Mouse (Mus musculus): ENCODE data around the gene Rpap3. TPM values are rescaled to one million over a fixed set of nuclear protein-coding genes. Genes with fewer than 3 reads are reported as not detected.

Gene Rpap3
- polyA plus RNA-seq, 1 experiment = 41.7 TPM

- Histone ChIP-seq H3K4me1 (ENCODE audit: control insufficient read depth, insufficient read depth, low read length) (no peaks in the 10 kb centered on the region), H3K36me3 (ENCODE audit: control insufficient read depth, insufficient read depth, low read length, poor library complexity, severe bottlenecking) (no peaks in the 10 kb centered on the region)
Measured at GRCm38 (mm10) chr15:97664981-97665668, 40.5 kb downstream of the Rpap3 start.

GRCm38 (mm10) chr15:97663750-97664406, 41.7 kb downstream of the Rpap3 start:
- H3K36me3 ChIP-seq (ENCODE audit: control insufficient read depth, insufficient read depth, low read length, poor library complexity, severe bottlenecking) = no peaks in the 10 kb centered on the region
- H3K4me1 ChIP-seq (ENCODE audit: control insufficient read depth, insufficient read depth, low read length) = no peaks in the 10 kb centered on the region
- no peak overlapping the region for H3K27ac ChIP-seq (ENCODE audit: insufficient read depth, low read length)
- no peak overlapping the region for H3K9ac ChIP-seq (ENCODE audit: low read depth, poor library complexity, severe bottlenecking)
- no peaks in the 10 kb centered on the region for H3K27me3 ChIP-seq (ENCODE audit: control insufficient read depth, insufficient read depth, low read length, poor library complexity, severe bottlenecking)
- TF ChIP-seq CTCF (IDR thresholded peaks at IDR 0.05; ENCODE audit: low read depth, low read length) (peak; percentile 72), POLR2A (IDR thresholded peaks at IDR 0.05; ENCODE audit: insufficient read depth, low read length) (no peak)
- H3K9me3 ChIP-seq (replicated peaks; ENCODE audit: control insufficient read depth, insufficient read depth, low read length, poor library complexity, severe bottlenecking) = no peaks in the 10 kb centered on the region
- H3K4me3 ChIP-seq (ENCODE audit: low read depth, low read length) = peak overlapping the region; percentile 50

More at GRCm38 (mm10) chr15:97664981-97665668, 40.5 kb downstream of the Rpap3 start:
- no peaks in the 10 kb centered on the region for H3K27me3 ChIP-seq (ENCODE audit: control insufficient read depth, insufficient read depth, low read length, poor library complexity, severe bottlenecking)
- no peak overlapping the region for H3K9ac ChIP-seq (ENCODE audit: low read depth, poor library complexity, severe bottlenecking)
- no peak overlapping the region for H3K4me3 ChIP-seq (ENCODE audit: low read depth, low read length)
- H3K9me3 ChIP-seq (replicated peaks; ENCODE audit: control insufficient read depth, insufficient read depth, low read length, poor library complexity, severe bottlenecking) = no peaks in the 10 kb centered on the region
- TF ChIP-seq EP300 (IDR thresholded peaks at IDR 0.05; ENCODE audit: insufficient read depth, low read depth, low read length) = no peak
- TF ChIP-seq CTCF (IDR thresholded peaks at IDR 0.05; ENCODE audit: low read depth, low read length) = peak; percentile 77
- no peak overlapping the region for H3K27ac ChIP-seq (ENCODE audit: insufficient read depth, low read length)

- Histone ChIP-seq H3K4me3 (ENCODE audit: low read depth, low read length) (no peak overlapping the region), H3K36me3 (ENCODE audit: control insufficient read depth, insufficient read depth, low read length, poor library complexity, severe bottlenecking) (no peaks in the 10 kb centered on the region), H3K4me1 (ENCODE audit: control insufficient read depth, insufficient read depth, low read length) (no peaks in the 10 kb centered on the region), H3K9me3 (replicated peaks; ENCODE audit: control insufficient read depth, insufficient read depth, low read length, poor library complexity, severe bottlenecking) (no peaks in the 10 kb centered on the region), H3K9ac (ENCODE audit: low read depth, poor library complexity, severe bottlenecking) (no peak overlapping the region), H3K27me3 (ENCODE audit: control insufficient read depth, insufficient read depth, low read length, poor library complexity, severe bottlenecking) (peaks cover 2% of the 10 kb centered on the region; the same call in 1 of the 2 replicates), H3K27ac (ENCODE audit: insufficient read depth, low read length) (no peak overlapping the region)
- no peak for TF ChIP-seq CTCF (IDR thresholded peaks at IDR 0.05; ENCODE audit: low read depth, low read length)
- no peak for TF ChIP-seq EP300 (IDR thresholded peaks at IDR 0.05; ENCODE audit: insufficient read depth, low read depth, low read length)
- no peak for TF ChIP-seq POLR2A (IDR thresholded peaks at IDR 0.05; ENCODE audit: insufficient read depth, low read length)
Measured at GRCm38 (mm10) chr15:97658755-97659116, 46.9 kb downstream of the Rpap3 start.

- no peak overlapping the region for H3K27ac ChIP-seq (ENCODE audit: insufficient read depth, low read length)
- H3K27me3 ChIP-seq (ENCODE audit: control insufficient read depth, insufficient read depth, low read length, poor library complexity, severe bottlenecking) = peaks cover 2% of the 10 kb centered on the region; the same call in 1 of the 2 replicates
- no peaks in the 10 kb centered on the region for H3K9me3 ChIP-seq (replicated peaks; ENCODE audit: control insufficient read depth, insufficient read depth, low read length, poor library complexity, severe bottlenecking)
- no peaks in the 10 kb centered on the region for H3K36me3 ChIP-seq (ENCODE audit: control insufficient read depth, insufficient read depth, low read length, poor library complexity, severe bottlenecking)
- H3K4me3 ChIP-seq (ENCODE audit: low read depth, low read length) = no peak overlapping the region
- no peaks in the 10 kb centered on the region for H3K4me1 ChIP-seq (ENCODE audit: control insufficient read depth, insufficient read depth, low read length)
- H3K9ac ChIP-seq (ENCODE audit: low read depth, poor library complexity, severe bottlenecking) = no peak overlapping the region
- TF ChIP-seq EP300 (IDR thresholded peaks at IDR 0.05; ENCODE audit: insufficient read depth, low read depth, low read length) (no peak), CTCF (IDR thresholded peaks at IDR 0.05; ENCODE audit: low read depth, low read length) (no peak), POLR2A (IDR thresholded peaks at IDR 0.05; ENCODE audit: insufficient read depth, low read length) (no peak)
Measured at GRCm38 (mm10) chr15:97657856-97658754, 47.5 kb downstream of the Rpap3 start.

GRCm38 (mm10) chr15:97657420-97657819, 48.2 kb downstream of the Rpap3 start:
- Histone ChIP-seq H3K36me3 (ENCODE audit: control insufficient read depth, insufficient read depth, low read length, poor library complexity, severe bottlenecking) (no peaks in the 10 kb centered on the region), H3K9me3 (replicated peaks; ENCODE audit: control insufficient read depth, insufficient read depth, low read length, poor library complexity, severe bottlenecking) (no peaks in the 10 kb centered on the region), H3K27ac (ENCODE audit: insufficient read depth, low read length) (no peak overlapping the region), H3K4me1 (ENCODE audit: control insufficient read depth, insufficient read depth, low read length) (no peaks in the 10 kb centered on the region), H3K4me3 (ENCODE audit: low read depth, low read length) (no peak overlapping the region), H3K27me3 (ENCODE audit: control insufficient read depth, insufficient read depth, low read length, poor library complexity, severe bottlenecking) (peaks cover 2% of the 10 kb centered on the region; the same call in 1 of the 2 replicates), H3K9ac (ENCODE audit: low read depth, poor library complexity, severe bottlenecking) (no peak overlapping the region)
- TF ChIP-seq EP300 (IDR thresholded peaks at IDR 0.05; ENCODE audit: insufficient read depth, low read depth, low read length) = no peak
- TF ChIP-seq POLR2A (IDR thresholded peaks at IDR 0.05; ENCODE audit: insufficient read depth, low read length) = no peak
- no peak for TF ChIP-seq CTCF (IDR thresholded peaks at IDR 0.05; ENCODE audit: low read depth, low read length)

All from ES-Bruce4 (cell line).